Mouse (Mus musculus): ENCODE measurements at regions not wholly inside any gene's neighbourhood (a gene's known extent, or its start where the extent isn't known, plus 50 kb on each side); places are given as distances from the start of the nearest gene placed in this dataset.

GRCm38 (mm10) chr5:60599460-60600299 lies 1208.9 kb upstream of the G6pd2 start:
- Histone ChIP-seq H3K9me3 (ENCODE audit: low read length) (no peaks in the 10 kb centered on the region), H3K4me3 (replicated peaks; ENCODE audit: low read length) (no peak overlapping the region), H3K4me1 (replicated peaks; ENCODE audit: low read depth, low read length) (no peaks in the 10 kb centered on the region), H3K36me3 (ENCODE audit: insufficient read depth, low read length) (no peaks in the 10 kb centered on the region), H3K27me3 (ENCODE audit: insufficient read depth, low read length) (no peaks in the 10 kb centered on the region)
- TF ChIP-seq POU5F1 (IDR thresholded peaks at IDR 0.05; ENCODE audit: borderline replicate concordance, low read length) = no peak
- no peak for TF ChIP-seq NANOG (IDR thresholded peaks at IDR 0.05; ENCODE audit: borderline replicate concordance, low read length)
- TF ChIP-seq CTCF (conservative IDR thresholded peaks at IDR 0.05; ENCODE audit: low read length) = no peak

GRCm38 (mm10) chr5:60600300-60600648 lies 1208.3 kb upstream of the G6pd2 start:
- H3K27me3 ChIP-seq (ENCODE audit: insufficient read depth, low read length) = no peaks in the 10 kb centered on the region
- no peaks in the 10 kb centered on the region for H3K9me3 ChIP-seq (ENCODE audit: low read length)
- H3K4me1 ChIP-seq (replicated peaks; ENCODE audit: low read depth, low read length) = no peaks in the 10 kb centered on the region
- H3K4me3 ChIP-seq (replicated peaks; ENCODE audit: low read length) = no peak overlapping the region
- TF ChIP-seq NANOG (IDR thresholded peaks at IDR 0.05; ENCODE audit: borderline replicate concordance, low read length) = no peak
- TF ChIP-seq POU5F1 (IDR thresholded peaks at IDR 0.05; ENCODE audit: borderline replicate concordance, low read length) = no peak
- H3K36me3 ChIP-seq (ENCODE audit: insufficient read depth, low read length) = no peaks in the 10 kb centered on the region

GRCm38 (mm10) chr5:60608943-60609614 lies 1199.5 kb upstream of the G6pd2 start:
- TF ChIP-seq POU5F1 (IDR thresholded peaks at IDR 0.05; ENCODE audit: borderline replicate concordance, low read length) (no peak), NANOG (IDR thresholded peaks at IDR 0.05; ENCODE audit: borderline replicate concordance, low read length) (no peak), CTCF (conservative IDR thresholded peaks at IDR 0.05; ENCODE audit: low read length) (peak; percentile 70)
- Histone ChIP-seq H3K9me3 (ENCODE audit: low read length) (no peaks in the 10 kb centered on the region), H3K4me1 (replicated peaks; ENCODE audit: low read depth, low read length) (no peaks in the 10 kb centered on the region), H3K36me3 (ENCODE audit: insufficient read depth, low read length) (no peaks in the 10 kb centered on the region), H3K27me3 (ENCODE audit: insufficient read depth, low read length) (no peaks in the 10 kb centered on the region), H3K4me3 (replicated peaks; ENCODE audit: low read length) (no peak overlapping the region)
